Mouse (Mus musculus) kidney, adult 2 months (tissue): Measurements from ENCODE around the gene Gpr12.

Source experiments
- CTCF ChIP-seq: fragments of 200-500 bp; conservative IDR thresholded peaks from 2 replicates; pipeline ENCODE4 v1.5.1; 2011; ENCODE audit warnings: low read depth, mild to moderate bottlenecking, control low read depth, low read length, moderate library complexity, mixed read lengths; ENCODE audit not compliant: insufficient read depth, insufficient read length
- POLR2A ChIP-seq: fragments of 200-500 bp; IDR thresholded peaks from one replicate; pipeline ENCODE4 v1.6.1; 2011; ENCODE audit warnings: low read depth, low read length, control low read depth

DNA sequence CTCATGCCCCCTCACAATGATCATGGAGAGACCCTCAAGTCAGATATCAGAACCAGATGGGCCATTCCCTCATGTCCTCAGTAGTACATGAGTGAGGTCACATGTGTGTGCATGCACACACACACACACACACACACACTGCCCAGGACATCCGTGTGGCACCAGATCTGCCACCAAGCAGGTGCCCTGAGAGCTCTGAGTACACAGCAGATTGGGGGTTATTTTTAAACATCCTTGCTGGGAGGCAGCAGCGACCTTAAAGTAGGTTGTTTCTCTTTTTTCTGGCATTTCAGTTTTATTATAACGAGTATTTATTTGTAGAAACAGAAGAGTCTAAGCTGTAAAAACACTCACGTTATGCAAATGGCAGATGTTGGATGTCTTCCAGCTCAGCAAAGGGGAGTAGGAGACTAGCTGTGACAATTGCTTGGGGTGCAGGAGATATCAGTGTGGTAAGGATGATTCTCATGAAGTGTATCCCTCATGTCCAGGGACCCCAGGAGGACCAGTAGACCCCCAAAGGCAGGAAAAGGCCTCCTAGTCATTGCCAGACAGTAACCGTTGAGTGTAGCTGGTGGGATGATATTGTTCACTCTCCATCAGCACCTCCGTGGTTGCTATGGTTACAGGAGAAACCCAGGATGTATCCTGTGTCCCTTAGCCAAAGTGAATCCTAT, 40.7 kb upstream of the Gpr12 start:
- TF ChIP-seq CTCF (no peak), POLR2A (no peak)
